Mouse (Mus musculus) liver, adult (tissue): ENCODE measurements around the gene Dbnl.

ENCODE experiments used
- GATA4 ChIP-seq: IDR thresholded peaks from 2 replicates; pipeline ENCODE4 v1.6.1; 2014; ENCODE audit warnings: mild to moderate bottlenecking, low read length; ENCODE audit not compliant: insufficient replicate concordance

Gene Dbnl

GRCm38 (mm10) chr11:5850452-5850851, 62.2 kb downstream of the Dbnl start:
- TF ChIP-seq GATA4 = no peak
